Mouse (Mus musculus) liver, embryonic 12.5 days (tissue): ENCODE measurements at regions not wholly inside any gene's neighbourhood (a gene's known extent, or its start where the extent isn't known, plus 50 kb on each side); places are given as distances from the start of the nearest gene placed in this dataset.

Experiments used
- ATAC-seq: fragments of 200-750 bp; cut with Nextera tagmentation; 2 replicates; pipeline ENCODE4 v1.8.0; 2017; ENCODE audit warnings: moderate number of reproducible peaks, mild to moderate bottlenecking, moderate library complexity
- H3K27ac ChIP-seq: fragments of 300-500 bp; sonication (generic); 2 replicates; pipeline ENCODE4 v1.5.1; 2016; ENCODE audit warnings: mild to moderate bottlenecking
- H3K27me3 ChIP-seq: fragments of 300-500 bp; sonication (generic); replicated peaks from 2 replicates; pipeline ENCODE4 v1.6.1; 2016; ENCODE audit warnings: mild to moderate bottlenecking, moderate library complexity
- H3K36me3 ChIP-seq: fragments of 300-500 bp; sonication (generic); 2 replicates; pipeline ENCODE4 v1.6.1; 2016; ENCODE audit warnings: mild to moderate bottlenecking, moderate library complexity
- H3K4me1 ChIP-seq: fragments of 300-500 bp; sonication (generic); 2 replicates; pipeline ENCODE4 v1.6.1; 2016
- H3K4me2 ChIP-seq: fragments of 300-500 bp; sonication (generic); 2 replicates; pipeline ENCODE4 v1.6.1; 2016; ENCODE audit warnings: mild to moderate bottlenecking, moderate library complexity
- H3K4me3 ChIP-seq: fragments of 300-500 bp; sonication (generic); 2 replicates; pipeline ENCODE4 v1.5.1; 2016; ENCODE audit warnings: mild to moderate bottlenecking, moderate library complexity
- H3K9ac ChIP-seq: fragments of 300-500 bp; sonication (generic); 2 replicates; pipeline ENCODE4 v1.6.1; 2016; ENCODE audit warnings: mild to moderate bottlenecking, moderate library complexity
- H3K9me3 ChIP-seq: fragments of 300-500 bp; sonication (generic); replicated peaks from 2 replicates; pipeline ENCODE4 v1.6.1; 2016; ENCODE audit warnings: mild to moderate bottlenecking, moderate library complexity
- WGBS: fragments of 180-500 bp; shearing (Covaris S2); methylation state at CpG from one replicate; pipeline ENCODE4 v1.1.7; 2016; ENCODE audit not compliant: insufficient replicate concordance; 5-methylcytosine and 5-hydroxymethylcytosine counted together

DNA sequence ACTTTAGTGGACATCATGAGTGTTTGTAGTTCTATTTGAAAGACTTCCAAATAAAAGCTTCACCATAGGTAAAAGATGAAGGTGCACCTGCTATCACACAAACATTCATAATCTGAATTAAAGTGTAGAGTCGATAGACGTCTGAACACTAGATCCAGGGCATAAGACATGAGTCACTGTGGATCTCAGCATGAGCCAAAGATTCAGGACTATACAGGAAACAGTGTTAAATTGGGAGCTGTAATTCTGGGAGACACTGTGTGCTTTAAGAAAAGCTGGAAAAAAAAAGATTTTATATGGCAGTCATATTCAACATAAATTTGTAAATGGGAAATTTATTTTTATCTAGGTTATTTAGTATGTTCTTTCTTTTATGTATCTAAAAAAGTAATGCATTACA is 160.5 kb downstream of the Pdha2 start:
- H3K27me3 ChIP-seq: no peaks in the 10 kb centered on the region

DNA sequence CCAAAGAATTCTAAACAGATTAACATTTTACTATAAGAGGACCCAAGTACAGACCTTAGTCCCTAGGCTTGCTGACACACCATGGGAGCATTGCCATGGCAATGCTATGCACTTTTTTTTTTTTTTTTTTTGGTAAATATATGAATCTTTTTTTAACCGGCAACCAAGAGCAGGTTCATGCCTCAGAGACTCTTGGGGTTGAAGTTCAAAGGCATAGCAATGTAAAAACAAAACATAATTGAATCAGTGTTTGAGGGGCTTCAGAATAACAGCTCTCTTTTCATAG is 197.9 kb downstream of the Pdha2 start:
- H3K36me3 ChIP-seq: no peaks in the 10 kb centered on the region
- H3K4me3 ChIP-seq: no peak overlapping the region
- 76% methylated on average over 1 of the region's 1 CpGs for WGBS
- no peak for ATAC-seq
- no peaks in the 10 kb centered on the region for H3K9me3 ChIP-seq
- H3K4me1 ChIP-seq: no peaks in the 10 kb centered on the region
- H3K4me2 ChIP-seq: no peak overlapping the region
- H3K27me3 ChIP-seq: no peaks in the 10 kb centered on the region
- H3K9ac ChIP-seq: no peak overlapping the region
- H3K27ac ChIP-seq: no peak overlapping the region

More for the DNA sequence above, 160.5 kb downstream of the Pdha2 start:
- no peak overlapping the region for H3K27ac ChIP-seq
- no peak for ATAC-seq
- H3K4me1 ChIP-seq: no peaks in the 10 kb centered on the region
- no peak overlapping the region for H3K4me2 ChIP-seq
- 79% methylated on average over 2 of the region's 2 CpGs for WGBS
- no peaks in the 10 kb centered on the region for H3K9me3 ChIP-seq
- no peaks in the 10 kb centered on the region for H3K36me3 ChIP-seq
- H3K9ac ChIP-seq: no peak overlapping the region
- H3K4me3 ChIP-seq: no peak overlapping the region

- Histone ChIP-seq H3K9me3 (no peaks in the 10 kb centered on the region), H3K9ac (no peak overlapping the region), H3K27me3 (no peaks in the 10 kb centered on the region), H3K27ac (no peak overlapping the region), H3K36me3 (no peaks in the 10 kb centered on the region), H3K4me1 (no peaks in the 10 kb centered on the region), H3K4me3 (no peak overlapping the region), H3K4me2 (no peak overlapping the region)
- WGBS: 53% methylated on average over 8 of the region's 8 CpGs
- no peak for ATAC-seq
Observed at GRCm38 (mm10) chr3:141013521-141014261, 198.5 kb downstream of the Pdha2 start.

GRCm38 (mm10) chr3:141012976-141013375 is 199.2 kb downstream of the Pdha2 start:
- WGBS: 60% methylated on average over 1 of the region's 1 CpGs
- H3K4me3 ChIP-seq: no peak overlapping the region
- H3K9me3 ChIP-seq: no peaks in the 10 kb centered on the region
- H3K4me2 ChIP-seq: no peak overlapping the region
- ATAC-seq: no peak
- H3K9ac ChIP-seq: no peak overlapping the region
- H3K27ac ChIP-seq: no peak overlapping the region
- H3K36me3 ChIP-seq: no peaks in the 10 kb centered on the region
- H3K27me3 ChIP-seq: no peaks in the 10 kb centered on the region
- no peaks in the 10 kb centered on the region for H3K4me1 ChIP-seq

GRCm38 (mm10) chr3:141008792-141009191 is 203.4 kb downstream of the Pdha2 start:
- Histone ChIP-seq H3K4me1 (no peaks in the 10 kb centered on the region), H3K36me3 (no peaks in the 10 kb centered on the region), H3K9ac (no peak overlapping the region), H3K27me3 (no peaks in the 10 kb centered on the region), H3K9me3 (no peaks in the 10 kb centered on the region), H3K4me2 (no peak overlapping the region), H3K4me3 (no peak overlapping the region), H3K27ac (no peak overlapping the region)
- 44% methylated on average over 2 of the region's 2 CpGs for WGBS
- ATAC-seq: no peak

DNA sequence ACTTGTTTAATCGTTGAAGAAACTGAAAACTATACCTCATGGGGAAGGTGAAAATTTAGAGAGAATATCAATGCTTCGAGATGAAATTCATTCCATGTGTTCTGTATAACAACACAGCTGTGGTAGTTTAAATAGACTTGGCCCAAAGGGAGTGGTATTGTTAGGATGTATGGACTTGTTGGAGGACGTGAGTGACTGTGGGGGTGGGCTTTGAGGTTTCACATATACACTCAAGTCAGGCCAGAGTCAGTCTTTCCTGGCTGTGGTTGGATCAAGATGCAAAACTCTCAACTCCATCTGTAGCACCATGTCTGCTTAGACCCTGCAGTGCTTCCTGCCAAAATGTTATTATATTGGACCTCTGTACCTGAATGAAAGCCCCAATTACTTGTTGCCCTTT is 206.3 kb downstream of the Pdha2 start:
- H3K9me3 ChIP-seq: no peaks in the 10 kb centered on the region
- no peaks in the 10 kb centered on the region for H3K27me3 ChIP-seq
- no peak overlapping the region for H3K4me2 ChIP-seq
- H3K27ac ChIP-seq: no peak overlapping the region
- no peak overlapping the region for H3K9ac ChIP-seq
- 50% methylated on average over 3 of the region's 3 CpGs for WGBS
- no peaks in the 10 kb centered on the region for H3K4me1 ChIP-seq
- no peaks in the 10 kb centered on the region for H3K36me3 ChIP-seq
- no peak for ATAC-seq
- H3K4me3 ChIP-seq: no peak overlapping the region

- no peak overlapping the region for H3K4me3 ChIP-seq
- H3K27me3 ChIP-seq: no peaks in the 10 kb centered on the region
- H3K9ac ChIP-seq: no peak overlapping the region
- 77% methylated on average over 2 of the region's 2 CpGs for WGBS
- no peaks in the 10 kb centered on the region for H3K4me1 ChIP-seq
- H3K9me3 ChIP-seq: no peaks in the 10 kb centered on the region
- ATAC-seq: no peak
- H3K4me2 ChIP-seq: no peak overlapping the region
- H3K36me3 ChIP-seq: no peaks in the 10 kb centered on the region
- H3K27ac ChIP-seq: no peak overlapping the region
Observed at GRCm38 (mm10) chr3:141003561-141003960, 208.6 kb downstream of the Pdha2 start.

DNA sequence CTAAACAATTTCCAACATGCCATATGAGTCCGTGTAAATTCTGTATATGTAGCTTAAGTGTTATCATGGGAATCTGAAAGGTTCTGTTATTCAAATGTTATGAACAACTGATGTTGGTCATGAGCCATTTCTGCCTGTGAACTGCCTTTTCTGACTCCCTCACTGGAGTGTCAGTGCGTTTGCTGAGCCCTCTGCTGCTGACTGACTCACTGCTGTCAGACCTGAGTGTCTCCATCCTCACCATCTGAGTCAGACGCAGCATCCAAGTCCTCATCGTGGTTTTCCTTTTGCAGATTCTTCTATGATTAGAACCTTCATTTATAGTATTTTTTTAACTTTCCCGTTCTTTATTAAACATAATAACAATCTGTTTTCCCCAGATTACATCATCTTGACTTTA is 223.9 kb downstream of the Pdha2 start:
- no peaks in the 10 kb centered on the region for H3K36me3 ChIP-seq
- ATAC-seq: no peak

DNA sequence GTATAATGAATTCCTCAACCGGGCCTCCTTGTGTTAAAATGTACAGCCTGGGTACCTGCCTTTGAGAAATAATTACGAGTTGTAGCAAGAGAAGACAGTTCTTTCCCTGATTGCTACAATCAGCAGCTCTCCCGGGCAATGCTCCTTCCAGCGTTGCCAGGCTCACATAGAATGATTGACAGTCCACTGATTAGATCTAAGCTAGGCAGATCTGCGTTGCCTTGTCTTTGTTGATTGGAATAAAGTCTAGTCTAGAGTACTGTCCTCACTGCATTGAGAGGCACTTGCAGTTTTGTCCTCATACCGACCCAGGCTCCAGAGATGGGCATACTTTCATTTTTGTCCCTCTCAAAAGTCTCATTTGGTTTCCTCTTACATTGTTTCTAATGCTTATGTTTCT is 238.6 kb downstream of the Pdha2 start:
- Histone ChIP-seq H3K4me2 (no peak overlapping the region), H3K9ac (no peak overlapping the region), H3K27me3 (no peaks in the 10 kb centered on the region), H3K9me3 (no peaks in the 10 kb centered on the region), H3K4me1 (no peaks in the 10 kb centered on the region), H3K4me3 (no peak overlapping the region), H3K36me3 (no peaks in the 10 kb centered on the region), H3K27ac (no peak overlapping the region)
- no peak for ATAC-seq
- WGBS: 40% methylated on average over 6 of the region's 6 CpGs

More for the DNA sequence above, 223.9 kb downstream of the Pdha2 start:
- Histone ChIP-seq H3K4me2 (no peak overlapping the region), H3K4me3 (no peak overlapping the region), H3K27me3 (no peaks in the 10 kb centered on the region), H3K9me3 (no peaks in the 10 kb centered on the region), H3K9ac (no peak overlapping the region), H3K4me1 (no peaks in the 10 kb centered on the region), H3K27ac (no peak overlapping the region)
- WGBS: 49% methylated on average over 5 of the region's 5 CpGs

- H3K36me3 ChIP-seq: no peaks in the 10 kb centered on the region
- H3K9me3 ChIP-seq: no peaks in the 10 kb centered on the region
- no peaks in the 10 kb centered on the region for H3K27me3 ChIP-seq
- no peak overlapping the region for H3K9ac ChIP-seq
- no peaks in the 10 kb centered on the region for H3K4me1 ChIP-seq
- no peak overlapping the region for H3K4me3 ChIP-seq
- H3K27ac ChIP-seq: no peak overlapping the region
- no peak for ATAC-seq
- WGBS: 67% methylated on average over 3 of the region's 3 CpGs
- no peak overlapping the region for H3K4me2 ChIP-seq
Observed at GRCm38 (mm10) chr3:140969892-140970880, 242.0 kb downstream of the Pdha2 start.

GRCm38 (mm10) chr3:140968556-140968955 is 243.6 kb downstream of the Pdha2 start:
- H3K4me2 ChIP-seq: no peak overlapping the region
- no peaks in the 10 kb centered on the region for H3K27me3 ChIP-seq
- H3K4me3 ChIP-seq: no peak overlapping the region
- WGBS: 50% methylated on average over 3 of the region's 3 CpGs
- ATAC-seq: no peak
- H3K9ac ChIP-seq: no peak overlapping the region
- no peaks in the 10 kb centered on the region for H3K36me3 ChIP-seq
- no peaks in the 10 kb centered on the region for H3K4me1 ChIP-seq
- H3K9me3 ChIP-seq: no peaks in the 10 kb centered on the region
- H3K27ac ChIP-seq: no peak overlapping the region

DNA sequence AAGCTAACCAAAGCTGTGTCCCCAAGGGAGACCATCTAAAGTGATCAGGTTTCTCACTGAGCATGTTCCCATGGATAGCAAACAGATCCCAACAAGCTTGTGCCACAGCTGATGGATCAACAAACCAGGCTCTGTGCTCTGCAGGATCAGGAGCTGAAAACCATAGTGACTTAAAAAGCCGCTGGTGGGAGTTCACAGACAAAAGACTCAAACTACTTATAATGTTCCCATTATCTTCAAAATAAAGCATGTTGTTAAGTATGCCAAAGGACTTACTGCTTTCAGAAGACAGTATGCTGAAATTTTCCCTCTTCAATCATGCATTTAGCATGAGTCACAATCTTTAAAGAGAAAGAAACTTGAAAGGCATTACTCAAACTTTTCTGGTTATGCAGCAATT is 254.5 kb downstream of the Pdha2 start:
- Histone ChIP-seq H3K4me3 (no peak overlapping the region), H3K36me3 (no peaks in the 10 kb centered on the region), H3K9ac (no peak overlapping the region), H3K27me3 (no peaks in the 10 kb centered on the region), H3K4me1 (no peaks in the 10 kb centered on the region), H3K27ac (no peak overlapping the region), H3K4me2 (no peak overlapping the region), H3K9me3 (no peaks in the 10 kb centered on the region)
- 57% methylated on average over 1 of the region's 1 CpGs for WGBS
- no peak for ATAC-seq
